Mouse (Mus musculus) liver, postnatal 0 days (tissue): ENCODE measurements around the gene Mnd1. TPM values are rescaled to one million over a fixed set of nuclear protein-coding genes. Genes with fewer than 3 reads are reported as not detected.
A peak's percentile ranks its signal among the peaks of the same experiment; 100 is the strongest.

ENCODE experiments used
- ATAC-seq: fragments of 200-750 bp; cut with Nextera tagmentation; 2 replicates; pipeline ENCODE4 v1.8.0; 2017; ENCODE audit warnings: mild to moderate bottlenecking, moderate library complexity
- DNase-seq: peaks from one replicate; pipeline ENCODE4 v3.0.0-alpha.2; 2016
- H3K27ac ChIP-seq: fragments of 300-500 bp; sonication (generic); 2 replicates; pipeline ENCODE4 v1.5.1; 2014; ENCODE audit warnings: antibody characterized with exemption, moderate library complexity, mild to moderate bottlenecking, low read depth
- H3K27me3 ChIP-seq: fragments of 300-500 bp; sonication (generic); 2 replicates; pipeline ENCODE4 v1.6.1; 2014; ENCODE audit warnings: low read length, control low read depth, mixed read lengths; ENCODE audit not compliant: insufficient read depth
- H3K36me3 ChIP-seq: fragments of 300-500 bp; sonication (generic); replicated peaks from 2 replicates; pipeline ENCODE4 v1.6.1; 2014; ENCODE audit warnings: mild to moderate bottlenecking, control low read depth, low read length, moderate library complexity, mixed read lengths; ENCODE audit not compliant: insufficient read depth
- H3K4me1 ChIP-seq: fragments of 300-500 bp; sonication (generic); 2 replicates; pipeline ENCODE4 v1.6.1; 2014; ENCODE audit warnings: antibody characterized with exemption, mild to moderate bottlenecking, control low read depth; ENCODE audit not compliant: insufficient read depth
- H3K4me2 ChIP-seq: fragments of 300-500 bp; sonication (generic); 2 replicates; pipeline ENCODE4 v1.6.1; 2014; ENCODE audit warnings: low read depth, mild to moderate bottlenecking, low read length, moderate library complexity, mixed read lengths
- H3K4me3 ChIP-seq: fragments of 300-500 bp; sonication (generic); 2 replicates; pipeline ENCODE4 v1.5.1; 2014; ENCODE audit warnings: low read depth, low read length
- H3K9ac ChIP-seq: fragments of 300-500 bp; sonication (generic); replicated peaks from 2 replicates; pipeline ENCODE4 v1.6.1; 2014; ENCODE audit warnings: mild to moderate bottlenecking, moderate library complexity
- H3K9me3 ChIP-seq: fragments of 300-500 bp; sonication (generic); 2 replicates; pipeline ENCODE4 v1.6.1; 2016; ENCODE audit warnings: mild to moderate bottlenecking, control low read depth, low read length, mixed read lengths
- CTCF ChIP-seq: sonication (generic); IDR thresholded peaks from 2 replicates; pipeline ENCODE4 v1.5.1; 2016; ENCODE audit warnings: antibody characterized with exemption, low read depth
- EP300 ChIP-seq: IDR thresholded peaks from 2 replicates; pipeline ENCODE4 v1.6.1; 2016; ENCODE audit warnings: antibody characterized with exemption, low read depth, mild to moderate bottlenecking
- WGBS: fragments of 180-500 bp; shearing (Covaris S2); extraction: QIAGEN DNeasy Blood & Tissue Kit; methylation state at CpG from one replicate; pipeline ENCODE4 v1.1.7; 2014; ENCODE audit not compliant: insufficient replicate concordance; 5-methylcytosine and 5-hydroxymethylcytosine counted together
- polyA plus RNA-seq: library from polyadenylated mRNA; unstranded; fragments of >200 nt; fragmentation: Nextera tagmentation; extraction: Ambion mirVana; gene quantifications from 2 replicates; pipeline ENCODE4 v1.2.1, GENCODE M21; 2015

Gene Mnd1
- polyA plus RNA-seq, 1 experiment from 2014 or later, result 8.3 TPM

DNA sequence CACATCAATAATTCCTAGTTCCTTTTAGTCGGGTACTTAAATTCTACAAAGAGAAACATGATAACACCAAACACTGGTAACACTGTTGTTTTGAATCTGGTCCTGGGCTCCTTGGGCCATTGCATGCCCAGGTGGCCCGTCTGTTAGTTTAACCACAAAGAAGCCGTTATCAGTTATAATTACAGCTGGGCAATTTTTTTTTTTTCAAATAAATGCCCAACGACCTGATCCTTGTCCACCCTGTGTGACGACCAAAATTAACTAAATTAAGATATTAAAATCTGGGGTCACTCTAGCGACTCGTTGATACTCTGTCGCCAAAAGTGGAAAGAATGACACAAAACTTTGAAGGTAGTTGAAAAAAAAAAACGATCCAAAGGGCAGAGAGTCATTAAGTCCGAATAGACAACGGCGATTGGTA is 855 bp downstream of the Mnd1 start:
- Histone ChIP-seq H3K4me1 (peaks cover 8% of the 10 kb centered on the region), H3K27ac (peak overlapping the region; percentile 81), H3K27me3 (no peaks in the 10 kb centered on the region), H3K9me3 (no peaks in the 10 kb centered on the region), H3K9ac (peak overlapping the region; percentile 75), H3K4me2 (peak overlapping the region; percentile 97), H3K4me3 (peak overlapping the region; percentile 62), H3K36me3 (no peaks in the 10 kb centered on the region)
- TF ChIP-seq CTCF (no peak), EP300 (peak; percentile 87)
- no peak for ATAC-seq
- 6% methylated on average over 12 of the region's 12 CpGs for WGBS
- DNase-seq, result peak; percentile 20

DNA sequence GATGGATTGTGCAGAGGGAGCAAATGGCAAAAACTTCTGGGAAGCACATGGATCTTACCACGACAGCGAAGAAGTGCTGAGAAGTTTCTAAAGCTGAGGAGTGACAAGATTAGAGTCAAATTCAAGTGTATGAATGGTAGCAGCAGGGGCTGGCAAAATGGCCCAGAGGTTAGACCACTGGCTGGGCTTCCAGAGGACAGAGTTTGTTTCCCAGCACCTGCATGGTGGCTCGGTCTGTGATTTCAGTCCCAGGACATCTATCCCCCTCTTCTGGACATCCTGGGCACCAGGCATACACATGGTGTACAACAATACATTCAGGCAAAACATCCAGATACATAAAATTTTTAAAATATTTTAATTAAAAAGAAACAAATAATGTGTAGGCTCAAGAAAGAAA is 5.8 kb downstream of the Mnd1 start:
- Histone ChIP-seq H3K4me1 (peaks cover 5% of the 10 kb centered on the region), H3K9me3 (no peaks in the 10 kb centered on the region), H3K27ac (no peak overlapping the region), H3K36me3 (no peaks in the 10 kb centered on the region), H3K27me3 (no peaks in the 10 kb centered on the region), H3K4me3 (no peak overlapping the region), H3K9ac (no peak overlapping the region), H3K4me2 (no peak overlapping the region)
- 94% methylated on average over 3 of the region's 3 CpGs for WGBS
- no peak for ATAC-seq
- no peak for TF ChIP-seq EP300
- TF ChIP-seq CTCF, result no peak
- no peak for DNase-seq

DNA sequence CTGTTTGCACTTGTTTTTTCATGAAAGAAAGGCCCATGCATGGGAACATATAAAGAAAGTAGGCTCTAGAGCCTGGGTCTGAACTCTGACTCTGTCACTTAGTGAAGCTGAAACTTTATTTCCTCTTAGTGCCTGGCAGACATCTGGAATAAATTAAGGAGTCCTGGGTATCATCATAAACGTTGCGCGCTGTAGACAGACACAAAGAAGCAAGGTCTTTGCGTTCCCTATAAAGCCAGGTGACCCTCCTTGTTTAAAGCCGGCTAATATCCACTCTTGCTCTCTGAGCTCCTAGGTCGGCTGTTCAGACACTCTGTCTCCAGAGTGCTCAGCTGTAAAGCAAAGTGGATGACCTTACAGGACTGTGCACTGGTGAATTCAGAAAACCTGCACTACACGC is 14.6 kb downstream of the Mnd1 start:
- 79% methylated on average over 7 of the region's 7 CpGs for WGBS
- no peak for TF ChIP-seq EP300
- Histone ChIP-seq H3K4me2 (no peak overlapping the region), H3K4me3 (no peak overlapping the region), H3K27me3 (no peaks in the 10 kb centered on the region), H3K4me1 (no peaks in the 10 kb centered on the region; the same call in 1 of the 2 replicates), H3K9ac (no peak overlapping the region), H3K9me3 (no peaks in the 10 kb centered on the region), H3K36me3 (no peaks in the 10 kb centered on the region), H3K27ac (no peak overlapping the region)
- DNase-seq (no peak), ATAC-seq (no peak)

DNA sequence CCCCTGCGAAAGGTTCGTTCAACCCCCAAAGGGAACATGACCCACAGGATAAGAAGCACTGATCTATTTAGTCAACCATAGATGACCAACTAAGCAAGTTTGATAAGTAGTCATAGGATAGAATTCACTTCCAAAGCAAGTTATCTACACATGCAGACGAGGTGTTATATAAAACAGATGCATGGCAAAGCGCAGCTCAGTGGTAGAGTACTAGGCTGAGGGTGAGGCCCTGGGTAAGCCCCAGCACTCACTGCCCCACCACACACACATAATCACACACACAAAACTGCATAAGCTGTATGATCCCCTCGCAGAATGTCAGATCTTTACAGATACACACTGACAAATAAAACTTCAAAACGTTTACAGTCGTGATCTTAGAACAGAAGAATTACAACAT is 19.1 kb downstream of the Mnd1 start:
- TF ChIP-seq EP300, result 0 out of 2 replicates have a peak, but pooled peaks have one; percentile 0
- TF ChIP-seq CTCF, result no peak
- Histone ChIP-seq H3K9ac (no peak overlapping the region), H3K4me3 (no peak overlapping the region), H3K36me3 (no peaks in the 10 kb centered on the region), H3K4me1 (peaks cover 7% of the 10 kb centered on the region), H3K9me3 (no peaks in the 10 kb centered on the region), H3K4me2 (no peak overlapping the region), H3K27ac (no peak overlapping the region), H3K27me3 (no peaks in the 10 kb centered on the region)
- DNase-seq (no peak), ATAC-seq (no peak)
- WGBS, result 60% methylated on average over 7 of the region's 7 CpGs

DNA sequence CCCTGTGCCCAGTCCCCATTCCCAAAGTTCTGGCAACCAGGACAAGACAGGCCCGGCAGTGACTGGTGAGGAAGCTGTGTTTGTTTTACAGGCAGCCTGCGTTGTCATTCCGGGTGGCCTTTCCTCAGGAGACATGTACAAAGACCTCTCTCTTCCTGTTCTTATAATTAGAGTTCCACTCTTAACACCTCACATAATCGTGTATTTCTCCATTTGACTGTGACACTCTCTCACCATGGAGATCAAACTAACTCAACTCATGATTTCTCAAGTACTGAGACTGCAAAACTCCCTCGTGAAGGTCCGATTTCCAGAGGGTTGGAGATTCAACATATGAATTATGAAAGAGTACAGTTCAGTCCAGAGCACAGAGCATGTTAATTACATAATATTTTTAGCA is 19.7 kb downstream of the Mnd1 start:
- Histone ChIP-seq H3K9ac (no peak overlapping the region; the same call in 1 of the 2 replicates), H3K9me3 (no peaks in the 10 kb centered on the region), H3K4me3 (peak overlapping the region; percentile 15; the same call in 1 of the 2 replicates), H3K4me2 (peak overlapping the region; percentile 64), H3K4me1 (peaks cover 7% of the 10 kb centered on the region), H3K36me3 (no peaks in the 10 kb centered on the region), H3K27me3 (no peaks in the 10 kb centered on the region), H3K27ac (no peak overlapping the region; the same call in 1 of the 2 replicates)
- WGBS, result 51% methylated on average over 6 of the region's 6 CpGs
- DNase-seq (no peak), ATAC-seq (no peak; the same call in 1 of the 2 replicates)
- TF ChIP-seq CTCF (no peak), EP300 (no peak)

DNA sequence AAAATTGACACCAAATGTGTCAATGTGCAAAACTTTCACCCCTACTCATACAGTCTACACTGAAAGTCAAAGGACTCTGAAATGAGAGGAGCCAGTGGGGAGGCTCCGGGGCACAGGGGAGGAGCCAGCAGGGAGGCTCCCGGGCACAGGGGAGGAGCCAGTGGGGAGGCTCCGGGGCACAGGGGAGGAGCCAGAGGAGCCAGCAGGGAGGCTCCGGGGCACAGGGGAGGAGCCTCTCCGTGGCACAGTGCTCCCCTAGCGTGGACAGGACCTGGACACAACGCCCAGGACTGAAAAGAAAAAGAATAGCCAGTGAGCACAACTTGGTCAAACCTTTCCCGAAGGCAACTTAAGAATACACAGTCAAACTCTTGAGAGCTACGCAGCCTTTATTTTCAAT is 20.2 kb downstream of the Mnd1 start:
- TF ChIP-seq CTCF, result no peak
- H3K27me3 ChIP-seq, result no peaks in the 10 kb centered on the region
- H3K4me2 ChIP-seq, result peak overlapping the region; percentile 64
- H3K9me3 ChIP-seq, result no peaks in the 10 kb centered on the region
- ATAC-seq (peak; percentile 100), DNase-seq (peak; percentile 82)
- WGBS, result 34% methylated on average over 9 of the region's 9 CpGs
- H3K27ac ChIP-seq, result no peak overlapping the region; the same call in 1 of the 2 replicates
- peaks cover 7% of the 10 kb centered on the region for H3K4me1 ChIP-seq
- H3K9ac ChIP-seq, result no peak overlapping the region
- peak overlapping the region; percentile 15; the same call in 1 of the 2 replicates for H3K4me3 ChIP-seq
- H3K36me3 ChIP-seq, result no peaks in the 10 kb centered on the region

DNA sequence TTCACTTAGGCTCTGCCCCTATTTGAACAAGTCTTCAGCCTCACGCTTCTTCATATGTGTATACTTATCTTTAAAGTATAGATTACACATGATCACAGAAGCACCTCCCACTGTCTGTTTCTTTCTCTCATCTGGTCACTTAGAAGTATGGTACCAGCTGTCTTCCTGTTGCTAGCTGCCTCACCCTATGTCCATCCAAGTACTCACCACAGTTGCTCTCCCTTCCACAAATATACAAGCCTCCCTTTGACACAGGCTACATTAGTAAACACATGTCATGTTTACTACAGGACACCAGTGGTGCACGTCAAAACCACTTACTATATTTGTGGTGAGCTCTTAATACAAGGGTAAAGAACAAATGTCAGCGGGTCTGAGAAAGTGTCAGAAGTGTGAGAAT is 24.2 kb downstream of the Mnd1 start:
- no peak for DNase-seq
- no peak overlapping the region for H3K4me2 ChIP-seq
- WGBS, result 82% methylated on average over 3 of the region's 3 CpGs

More for the DNA sequence above, 24.2 kb downstream of the Mnd1 start:
- TF ChIP-seq CTCF (no peak), EP300 (no peak)
- no peaks in the 10 kb centered on the region for H3K9me3 ChIP-seq
- ATAC-seq, result no peak
- no peak overlapping the region for H3K4me3 ChIP-seq
- H3K27ac ChIP-seq, result no peak overlapping the region
- H3K36me3 ChIP-seq, result no peaks in the 10 kb centered on the region
- no peaks in the 10 kb centered on the region for H3K27me3 ChIP-seq
- H3K9ac ChIP-seq, result no peak overlapping the region
- peaks cover 15% of the 10 kb centered on the region for H3K4me1 ChIP-seq
